Mouse (Mus musculus) left cerebral cortex, adult 18-20 months (tissue): ENCODE measurements at regions not wholly inside any gene's neighbourhood (a gene's known extent, or its start where the extent isn't known, plus 50 kb on each side); places are given as distances from the start of the nearest gene placed in this dataset.

Experiments
- DNase-seq, 2 experiments: peaks; one replicate each; pipeline ENCODE4 v3.0.0; 2021 to 2022; ENCODE audit warnings: low spot score in 2 of 2, mixed read lengths in 1 of 2

GRCm38 (mm10) chr8:42156588-42156987 is 739.7 kb upstream of the Frg1 start:
- no peak for DNase-seq

GRCm38 (mm10) chr8:42144685-42145084 is 727.8 kb upstream of the Frg1 start:
- DNase-seq, result no peak

GRCm38 (mm10) chr8:42144220-42144619 is 727.3 kb upstream of the Frg1 start:
- DNase-seq, result no peak

- no peak for DNase-seq
Measured at GRCm38 (mm10) chr8:42107582-42107981, 690.7 kb upstream of the Frg1 start.

GRCm38 (mm10) chr8:42069314-42069713 is 652.4 kb upstream of the Frg1 start:
- DNase-seq, result no peak

GRCm38 (mm10) chr8:42043526-42043925 is 626.7 kb upstream of the Frg1 start:
- DNase-seq, result no peak

- peak in 1 of 2 experiments; percentile 8 for DNase-seq
Measured at GRCm38 (mm10) chr8:42039245-42039644, 622.4 kb upstream of the Frg1 start.

GRCm38 (mm10) chr8:42026934-42027333 is 610.1 kb upstream of the Frg1 start:
- no peak for DNase-seq

GRCm38 (mm10) chr8:42017786-42018185 is 600.9 kb upstream of the Frg1 start:
- DNase-seq, result no peak

- DNase-seq, result no peak
Measured at GRCm38 (mm10) chr8:42003170-42003569, 586.3 kb upstream of the Frg1 start.

GRCm38 (mm10) chr8:41989040-41989501 is 572.2 kb upstream of the Frg1 start:
- peak; percentile 56 to 76 for DNase-seq

GRCm38 (mm10) chr8:41988216-41988615 is 571.3 kb upstream of the Frg1 start:
- DNase-seq, result no peak

- no peak for DNase-seq
Measured at GRCm38 (mm10) chr8:41987417-41987816, 570.5 kb upstream of the Frg1 start.

- DNase-seq, result peak in 1 of 2 experiments; percentile 31
Measured at GRCm38 (mm10) chr8:41972416-41972815, 555.5 kb upstream of the Frg1 start.

GRCm38 (mm10) chr8:41970536-41970935 is 553.7 kb upstream of the Frg1 start:
- no peak for DNase-seq

GRCm38 (mm10) chr8:41969408-41969807 is 552.5 kb upstream of the Frg1 start:
- no peak for DNase-seq

- peak; percentile 16 to 18 for DNase-seq
Measured at GRCm38 (mm10) chr8:41964088-41964487, 547.2 kb upstream of the Frg1 start.

- no peak for DNase-seq
Measured at GRCm38 (mm10) chr8:41956878-41957277, 540.0 kb upstream of the Frg1 start.

GRCm38 (mm10) chr8:41950736-41951135 is 533.9 kb upstream of the Frg1 start:
- no peak for DNase-seq

- no peak for DNase-seq
Measured at GRCm38 (mm10) chr8:41939298-41939697, 522.4 kb upstream of the Frg1 start.

GRCm38 (mm10) chr8:41921106-41921505 is 504.2 kb upstream of the Frg1 start:
- peak in 1 of 2 experiments; percentile 7 for DNase-seq

GRCm38 (mm10) chr8:41920536-41920935 is 503.7 kb upstream of the Frg1 start:
- DNase-seq, result peak; percentile 13 to 30

GRCm38 (mm10) chr8:41878029-41878748 is 461.3 kb upstream of the Frg1 start:
- DNase-seq, result no peak
